Mouse (Mus musculus) erythroblast, embryonic 14.5 days (primary cell): ENCODE data around the gene Fars2. TPM values are rescaled to one million over a fixed set of nuclear protein-coding genes. Genes with fewer than 3 reads are reported as not detected.

Experiments used
- H3K27me3 ChIP-seq: 2 replicates; pipeline ENCODE4 v1.6.1; 2012; ENCODE audit warnings: inconsistent platforms; ENCODE audit not compliant: control insufficient read depth
- H3K36me3 ChIP-seq: 2 replicates; pipeline ENCODE4 v1.6.1; 2012; ENCODE audit warnings: mild to moderate bottlenecking, inconsistent platforms; ENCODE audit not compliant: control insufficient read depth
- H3K4me1 ChIP-seq: 2 replicates; pipeline ENCODE4 v1.6.1; 2012; ENCODE audit warnings: inconsistent platforms; ENCODE audit not compliant: control insufficient read depth
- H3K4me3 ChIP-seq: replicated peaks from 2 replicates; pipeline ENCODE3; 2012; ENCODE audit warnings: moderate library complexity, mild to moderate bottlenecking, inconsistent platforms
- H3K9me3 ChIP-seq: 2 replicates; pipeline ENCODE4 v1.6.1; 2012; ENCODE audit warnings: low read length, inconsistent platforms, mixed read lengths; ENCODE audit not compliant: control insufficient read depth
- GATA1 ChIP-seq: IDR thresholded peaks from 2 replicates; pipeline ENCODE4 v1.6.1; 2012; ENCODE audit warnings: low read length, inconsistent platforms, mixed read lengths
- TAL1 ChIP-seq: IDR thresholded peaks from 3 replicates; pipeline ENCODE4 v1.6.1; 2012; ENCODE audit warnings: low read length, inconsistent platforms, mixed read lengths
- polyA plus RNA-seq: library from polyadenylated mRNA; stranded (reverse); fragments of >175 nt; gene quantifications from 2 replicates; pipeline ENCODE4 v1.2.3, GENCODE M21; 2012

The Fars2 gene
- polyA plus RNA-seq, 1 experiment: 7.4 TPM

DNA sequence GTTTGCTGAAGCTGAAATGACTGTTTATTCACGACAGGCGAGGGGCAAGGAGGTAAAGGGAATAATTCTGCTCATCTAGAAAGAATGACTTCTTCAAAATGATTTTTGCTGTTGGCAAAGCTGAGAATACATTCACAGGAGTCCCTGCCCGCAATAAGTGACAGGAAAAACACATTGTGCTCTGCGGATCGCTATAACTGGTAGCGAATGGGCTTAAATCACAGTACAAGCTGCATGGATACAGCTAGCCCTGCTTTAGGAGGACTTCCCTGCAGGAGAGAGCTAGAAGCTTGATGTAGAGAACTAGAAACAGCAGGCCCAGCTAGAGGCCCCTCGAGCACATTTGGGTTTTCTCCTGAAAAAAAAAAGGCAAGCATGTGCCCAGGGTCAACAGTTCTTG, 376.6 kb downstream of the Fars2 start:
- no peaks in the 10 kb centered on the region for H3K27me3 ChIP-seq
- H3K36me3 ChIP-seq: no peaks in the 10 kb centered on the region
- no peak for TF ChIP-seq GATA1
- TF ChIP-seq TAL1: no peak
- H3K9me3 ChIP-seq: no peaks in the 10 kb centered on the region
- H3K4me3 ChIP-seq: no peak overlapping the region
- no peaks in the 10 kb centered on the region for H3K4me1 ChIP-seq

DNA sequence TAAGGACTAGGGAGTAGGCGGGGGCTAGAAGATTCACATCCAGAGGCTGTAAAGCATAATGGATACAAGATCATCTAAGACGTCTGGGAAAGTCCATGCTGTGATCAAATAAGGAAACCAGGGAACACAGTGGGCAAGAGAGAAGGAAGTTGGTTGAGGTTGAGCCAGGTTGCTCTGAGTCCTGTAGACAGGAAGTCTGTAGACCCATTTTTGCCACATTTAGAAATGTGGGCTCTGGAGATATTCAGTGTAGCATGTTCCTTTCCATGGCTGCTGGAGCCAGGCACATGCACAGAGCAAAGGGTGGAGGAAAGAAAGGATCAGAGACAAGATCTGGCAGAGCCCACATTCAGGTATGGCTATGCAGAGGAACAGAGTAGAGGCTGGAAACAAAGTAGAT, 378.8 kb downstream of the Fars2 start:
- Histone ChIP-seq H3K4me1 (no peaks in the 10 kb centered on the region), H3K9me3 (no peaks in the 10 kb centered on the region), H3K4me3 (no peak overlapping the region), H3K36me3 (no peaks in the 10 kb centered on the region), H3K27me3 (no peaks in the 10 kb centered on the region)
- TF ChIP-seq GATA1 (no peak), TAL1 (no peak)

DNA sequence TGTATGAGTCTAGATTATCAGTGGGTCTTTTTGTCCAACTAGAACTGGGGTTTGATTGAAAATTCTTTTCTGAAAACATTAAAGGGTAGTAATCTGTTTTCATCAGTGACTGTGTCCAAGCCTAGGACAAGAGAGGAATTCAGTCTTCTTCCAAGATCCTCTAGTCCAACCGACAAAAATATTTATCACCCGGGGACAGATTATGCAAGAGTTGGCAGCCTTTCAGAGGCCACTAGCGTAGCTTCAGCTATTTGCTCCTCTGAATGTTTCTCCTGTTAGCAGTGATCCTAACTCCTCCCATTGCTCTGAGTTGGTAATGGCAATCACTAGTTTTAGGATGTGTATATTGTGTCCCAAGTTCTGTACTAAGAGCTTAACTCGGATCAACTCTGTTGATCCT, 380.1 kb downstream of the Fars2 start:
- Histone ChIP-seq H3K27me3 (no peaks in the 10 kb centered on the region), H3K36me3 (no peaks in the 10 kb centered on the region), H3K9me3 (no peaks in the 10 kb centered on the region), H3K4me3 (no peak overlapping the region), H3K4me1 (no peaks in the 10 kb centered on the region)
- no peak for TF ChIP-seq TAL1
- no peak for TF ChIP-seq GATA1

DNA sequence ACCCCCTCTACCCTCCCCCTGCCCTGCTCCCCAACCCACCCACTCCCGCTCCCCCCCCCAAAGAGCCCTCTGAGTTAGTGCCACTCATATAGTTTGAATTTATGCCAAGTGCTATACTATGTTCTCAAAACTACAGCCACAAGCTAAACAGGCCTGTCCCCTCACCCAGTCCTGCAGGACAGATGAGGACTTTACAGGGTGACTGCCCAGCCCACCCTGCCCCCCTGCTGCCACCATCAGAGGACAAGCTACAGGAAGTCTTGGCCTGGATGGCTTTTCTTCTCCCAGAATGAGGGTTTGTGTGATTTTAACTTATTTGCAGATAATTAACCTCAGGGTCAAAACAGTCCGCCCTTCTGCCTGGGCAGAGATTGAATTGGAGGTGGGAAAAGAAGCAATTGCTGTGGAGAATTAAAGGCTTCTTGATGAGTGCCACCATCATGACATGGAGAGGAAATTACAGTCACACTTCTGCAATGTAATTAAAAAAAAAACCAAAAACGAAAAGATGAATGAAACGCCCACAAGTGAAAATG, 383.2 kb downstream of the Fars2 start:
- Histone ChIP-seq H3K27me3 (no peaks in the 10 kb centered on the region), H3K9me3 (no peaks in the 10 kb centered on the region), H3K36me3 (no peaks in the 10 kb centered on the region), H3K4me3 (no peak overlapping the region), H3K4me1 (no peaks in the 10 kb centered on the region)
- TF ChIP-seq TAL1 (no peak), GATA1 (no peak)

DNA sequence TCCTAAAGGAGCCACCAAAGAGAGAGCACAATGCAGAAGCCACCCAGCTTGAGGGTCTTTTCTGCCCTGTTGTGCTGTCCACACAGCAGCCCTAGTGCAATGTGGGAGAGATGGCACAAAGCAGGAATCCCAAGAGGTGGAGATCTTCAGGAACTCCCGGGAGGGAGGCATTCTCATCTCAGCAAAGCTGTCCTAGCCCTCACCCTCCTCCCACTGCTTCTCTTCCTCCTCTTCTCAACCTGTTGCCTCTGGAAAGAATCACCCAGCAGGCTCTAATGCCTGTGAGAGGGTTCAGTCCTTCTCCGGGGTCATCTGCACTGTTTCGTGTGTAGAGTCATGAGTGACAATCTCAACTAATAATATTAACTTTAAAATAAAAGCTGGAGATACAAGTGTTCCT, 386.3 kb downstream of the Fars2 start:
- Histone ChIP-seq H3K4me1 (no peaks in the 10 kb centered on the region), H3K4me3 (no peak overlapping the region), H3K9me3 (no peaks in the 10 kb centered on the region), H3K36me3 (no peaks in the 10 kb centered on the region), H3K27me3 (no peaks in the 10 kb centered on the region)
- no peak for TF ChIP-seq GATA1
- no peak for TF ChIP-seq TAL1

DNA sequence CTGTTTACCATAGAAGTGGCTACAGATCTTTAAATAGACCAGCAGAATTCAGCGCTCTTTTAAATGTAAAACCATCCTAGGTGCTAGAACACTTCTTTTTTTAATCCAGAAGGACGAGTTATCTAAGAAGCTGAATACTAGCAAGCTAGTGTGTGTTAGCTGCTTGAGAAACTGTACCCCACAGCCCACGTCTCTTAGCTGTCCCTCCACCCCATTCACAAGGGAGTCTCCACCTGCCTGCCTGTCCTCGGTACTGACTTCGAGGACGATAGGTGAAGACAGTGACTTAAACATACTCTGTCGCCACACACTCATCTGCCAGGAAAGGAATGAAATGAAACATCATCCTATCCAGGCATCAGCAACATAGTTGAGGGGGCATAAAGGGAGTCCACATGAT, 386.8 kb downstream of the Fars2 start:
- Histone ChIP-seq H3K4me3 (no peak overlapping the region), H3K36me3 (no peaks in the 10 kb centered on the region), H3K27me3 (no peaks in the 10 kb centered on the region), H3K9me3 (no peaks in the 10 kb centered on the region), H3K4me1 (no peaks in the 10 kb centered on the region)
- TF ChIP-seq GATA1: no peak
- TF ChIP-seq TAL1: no peak

DNA sequence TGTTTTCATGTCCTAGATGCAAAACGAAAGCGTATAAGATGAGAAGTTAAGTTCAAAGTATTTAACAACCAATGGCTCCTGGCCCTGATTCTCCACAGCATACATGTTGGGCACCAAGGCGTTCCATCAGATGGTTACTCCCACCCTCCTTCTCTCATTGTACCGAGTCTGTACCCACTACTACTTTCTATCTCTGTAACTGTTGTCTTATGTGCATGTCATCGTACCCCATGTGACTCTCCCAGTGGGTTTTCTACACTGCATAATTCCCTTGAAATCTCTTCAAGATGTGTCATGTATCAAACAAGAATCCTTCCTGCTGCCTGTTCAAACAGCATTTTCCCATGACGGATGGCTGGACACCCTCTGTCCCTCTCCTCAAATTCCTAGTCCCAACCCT, 388.5 kb downstream of the Fars2 start:
- H3K9me3 ChIP-seq: no peaks in the 10 kb centered on the region
- no peaks in the 10 kb centered on the region for H3K27me3 ChIP-seq
- TF ChIP-seq TAL1: no peak
- no peak for TF ChIP-seq GATA1
- no peaks in the 10 kb centered on the region for H3K4me1 ChIP-seq
- H3K4me3 ChIP-seq: no peak overlapping the region
- H3K36me3 ChIP-seq: no peaks in the 10 kb centered on the region

DNA sequence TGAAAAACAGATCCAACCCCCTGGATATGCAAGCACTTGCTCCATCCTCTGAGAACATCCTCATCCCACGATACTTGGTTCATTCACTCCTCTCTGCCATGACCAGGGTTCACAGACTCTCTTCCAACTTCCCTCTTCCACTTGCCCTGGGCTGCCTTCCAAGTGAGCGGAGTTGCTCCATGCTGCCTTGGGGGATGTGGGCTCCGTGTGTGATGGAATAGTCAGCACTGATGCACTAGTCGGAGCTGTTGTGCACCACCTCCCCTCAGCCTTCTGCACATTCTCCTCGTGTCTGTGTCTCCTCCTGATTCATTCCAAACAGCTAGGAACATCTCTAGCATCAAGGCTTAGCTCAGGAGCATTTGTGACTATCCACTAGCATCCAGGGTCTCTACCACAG, 389.1 kb downstream of the Fars2 start:
- Histone ChIP-seq H3K4me1 (no peaks in the 10 kb centered on the region), H3K36me3 (no peaks in the 10 kb centered on the region), H3K27me3 (no peaks in the 10 kb centered on the region), H3K4me3 (no peak overlapping the region), H3K9me3 (no peaks in the 10 kb centered on the region)
- TF ChIP-seq TAL1 (no peak), GATA1 (no peak)

DNA sequence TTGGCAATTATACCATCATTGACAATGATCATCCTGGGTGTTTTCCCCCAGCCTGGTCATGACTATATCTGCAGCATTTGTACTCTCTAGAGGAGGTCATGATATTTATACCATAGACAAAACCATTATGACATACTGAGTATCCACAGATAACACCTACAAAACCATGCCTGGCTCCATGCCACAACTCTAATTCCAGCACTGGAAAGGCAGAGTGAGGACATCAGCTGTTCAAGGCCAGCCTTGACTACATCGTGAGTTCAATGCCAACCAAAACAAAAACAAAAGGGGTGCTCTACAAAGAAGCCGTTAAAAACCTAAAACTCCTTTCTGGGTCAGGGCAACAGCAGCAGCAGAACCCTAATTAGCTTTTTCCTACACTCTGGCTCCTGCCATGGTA, 392.9 kb downstream of the Fars2 start:
- no peaks in the 10 kb centered on the region for H3K27me3 ChIP-seq
- TF ChIP-seq TAL1 (no peak), GATA1 (no peak)

DNA sequence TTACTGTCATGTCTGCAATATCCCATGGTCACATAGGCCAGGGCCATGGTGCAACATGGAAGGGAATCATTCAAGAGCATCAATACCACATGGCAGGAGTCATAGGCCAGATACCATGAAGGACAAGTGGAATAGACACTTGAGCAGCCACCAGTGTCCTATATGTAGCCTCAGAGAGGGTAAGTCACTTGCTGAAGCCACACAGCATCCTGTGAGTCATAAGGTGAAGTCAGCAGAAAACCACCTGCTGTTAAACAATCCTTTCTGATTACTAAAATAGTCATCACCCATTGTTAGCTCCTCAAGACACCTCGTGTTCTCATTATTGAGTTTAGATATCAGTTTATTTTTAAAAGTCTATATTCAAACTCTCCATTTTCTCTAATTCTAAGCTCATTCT, 395.9 kb downstream of the Fars2 start:
- TF ChIP-seq TAL1 (no peak), GATA1 (no peak)
- H3K4me1 ChIP-seq: no peaks in the 10 kb centered on the region
- no peaks in the 10 kb centered on the region for H3K36me3 ChIP-seq
- H3K4me3 ChIP-seq: no peak overlapping the region
- H3K27me3 ChIP-seq: no peaks in the 10 kb centered on the region
- no peaks in the 10 kb centered on the region for H3K9me3 ChIP-seq

More for the DNA sequence above, 392.9 kb downstream of the Fars2 start:
- Histone ChIP-seq H3K4me3 (no peak overlapping the region), H3K9me3 (no peaks in the 10 kb centered on the region), H3K36me3 (no peaks in the 10 kb centered on the region), H3K4me1 (no peaks in the 10 kb centered on the region)
